ENCODE assay signal across 20 mouse cellular contexts in the genomic region with DNA sequence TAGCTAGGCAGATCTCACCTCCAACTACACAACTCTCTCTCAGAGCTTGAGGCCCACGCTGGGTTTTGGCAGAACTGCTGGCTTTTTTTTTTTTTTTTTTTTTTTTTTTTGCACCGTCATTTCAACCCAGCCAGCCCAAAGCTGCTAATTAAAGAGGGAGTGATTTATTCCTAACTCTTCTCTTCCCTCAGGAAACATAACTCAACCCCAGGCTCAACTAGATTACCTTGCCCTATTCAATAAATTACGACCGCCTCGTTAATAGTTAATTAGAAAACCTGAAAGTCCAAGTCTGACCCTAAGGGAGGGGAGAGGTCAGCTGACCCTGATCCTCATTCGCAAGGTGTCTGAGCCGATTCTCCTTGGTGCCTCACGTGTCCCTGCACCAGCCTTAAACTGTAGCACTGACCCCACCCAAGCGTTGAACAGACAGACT.
DNase-seq lines count a peak whose midpoint lies in the region; ATAC-seq lines count a peak whose summit lies in the region.
"Had no signal": no experiment of that assay in that cellular context is flagged by ENCODE, and none has a peak within 500 bp of the region (broad histone marks: within the 10 kb centered on the region; RNA-seq: fewer than 3 reads in every experiment).

No protein-coding gene starts in this region.

- no peak overlapping the region for H3K4me3 ChIP-seq in neural tube, embryonic 14.5 days (ENCODE audit: low read depth, low read length)
- H3K4me3 ChIP-seq: erythroblast, embryonic 14.5 days; hindbrain, embryonic 12.5 days; neural tube, embryonic 12.5 days had no signal

- no peak overlapping the region for H3K27ac ChIP-seq in neural tube, embryonic 14.5 days (ENCODE audit: low read depth, low read length)
- H3K27ac ChIP-seq: hindbrain, embryonic 12.5 days; neural tube, embryonic 12.5 days had no signal

- H3K4me2 ChIP-seq in neural tube, embryonic 14.5 days (ENCODE audit: low read depth, low read length) = no peak overlapping the region
- H3K4me2 ChIP-seq: hindbrain, embryonic 12.5 days; liver, embryonic 11.5 days; neural tube, embryonic 12.5 days had no signal

- DNase-seq in neural tube, embryonic 10.5 days (ENCODE audit: extremely low spot score, low spot score) = no peak
- peak; percentile 77 for DNase-seq in kidney, adult 9 months
- peak; percentile 50 to 68 for DNase-seq in kidney, postnatal 36 days
- DNase-seq in retina, embryonic 14.5 days (ENCODE audit: low spot score) = no peak
- DNase-seq in right cerebral cortex, postnatal 4 days = no peak
- no peak for DNase-seq in cerebellum, adult 11-12 months
- DNase-seq in cerebellum, adult 11 months = no peak
- DNase-seq: adrenal gland, postnatal 25 days; cerebellum, postnatal 10 days; layer of hippocampus, adult 9-11 months; lung, adult 2 months; lung, postnatal 36 days had no signal

- no peaks in the 10 kb centered on the region for H3K9me3 ChIP-seq in neural tube, embryonic 14.5 days (ENCODE audit: control insufficient read depth, low read length)
- H3K9me3 ChIP-seq: hindbrain, embryonic 12.5 days had no signal

- H3K9ac ChIP-seq in neural tube, embryonic 14.5 days (replicated peaks; ENCODE audit: low read depth, low read length) = no peak overlapping the region
- H3K9ac ChIP-seq: hindbrain, embryonic 12.5 days; neural tube, embryonic 12.5 days had no signal

- peaks cover 5% of the 10 kb centered on the region; the same call in 1 of the 2 replicates for H3K4me1 ChIP-seq in neural tube, embryonic 14.5 days (ENCODE audit: control insufficient read depth, insufficient read depth, low read length)

- WGBS in neural tube, embryonic 14.5 days = 28% methylated on average over 9 of the region's 9 CpGs

- no peaks in the 10 kb centered on the region; the same call in 1 of the 2 replicates for H3K27me3 ChIP-seq in neural tube, embryonic 14.5 days (ENCODE audit: control insufficient read depth, insufficient read depth, low read length)
- H3K27me3 ChIP-seq: hindbrain, embryonic 12.5 days; neural tube, embryonic 12.5 days had no signal

- peak; percentile 34; the same call in 1 of the 2 replicates for ATAC-seq in neural tube, embryonic 14.5 days (ENCODE audit: low read depth)
- ATAC-seq: activated CD4-positive, CD25-positive, alpha-beta regulatory T cell, adult 4 months; forebrain, embryonic 14.5 days; intestine, embryonic 16.5 days had no signal

- H3K36me3 ChIP-seq in neural tube, embryonic 14.5 days (ENCODE audit: control insufficient read depth, insufficient read depth, low read length) = no peaks in the 10 kb centered on the region
- H3K36me3 ChIP-seq: hindbrain, embryonic 12.5 days; neural tube, embryonic 12.5 days had no signal

Comparison
In these comparisons a context has a peak if more than half of its experiments do, and no peak if none do; other contexts are left out.
1. DNase-seq: peak in kidney, adult 9 months (single experiment) and kidney, postnatal 36 days (2 of 2); none in neural tube, embryonic 10.5 days (single experiment), retina, embryonic 14.5 days (single experiment), right cerebral cortex, postnatal 4 days (single experiment), cerebellum, adult 11-12 months (single experiment) and cerebellum, adult 11 months (single experiment).